Mouse (Mus musculus) liver, adult 2 months (tissue): ENCODE measurements around the gene Dgkd. TPM values are rescaled to one million over a fixed set of nuclear protein-coding genes. Genes with fewer than 3 reads are reported as not detected.
A peak's percentile ranks its signal among the peaks of the same experiment; 100 is the strongest.

Experiments
- DNase-seq: peaks from one replicate; pipeline ENCODE4 v3.0.0-alpha.2; 2011; ENCODE audit warnings: low read depth, low spot score; ENCODE audit errors: extremely low read depth
- H3K27ac ChIP-seq: fragments of 200-500 bp; replicated peaks from 2 replicates; pipeline ENCODE4 v1.5.1; 2012; ENCODE audit warnings: low read depth, mild to moderate bottlenecking, control low read depth, inconsistent platforms, low read length; ENCODE audit not compliant: insufficient read depth
- H3K27me3 ChIP-seq: fragments of 200-500 bp; 2 replicates; pipeline ENCODE4 v1.6.1; 2012; ENCODE audit warnings: mild to moderate bottlenecking, moderate library complexity, low read length, inconsistent platforms; ENCODE audit not compliant: control insufficient read depth, insufficient read depth
- H3K36me3 ChIP-seq: fragments of 200-500 bp; 2 replicates; pipeline ENCODE4 v1.6.1; 2012; ENCODE audit warnings: low read length, inconsistent platforms; ENCODE audit not compliant: control insufficient read depth, insufficient read depth
- H3K4me1 ChIP-seq: fragments of 200-500 bp; 2 replicates; pipeline ENCODE4 v1.6.1; 2011; ENCODE audit warnings: low read length; ENCODE audit not compliant: control insufficient read depth, insufficient read depth
- H3K4me3 ChIP-seq: fragments of 200-500 bp; 2 replicates; pipeline ENCODE4 v1.5.1; 2011; ENCODE audit warnings: low read depth, mild to moderate bottlenecking, control low read depth, low read length, moderate library complexity; ENCODE audit not compliant: insufficient read depth
- H3K79me2 ChIP-seq: fragments of 200-500 bp; 2 replicates; pipeline ENCODE4 v1.6.1; 2012; ENCODE audit warnings: inconsistent platforms, mild to moderate bottlenecking, low read length, moderate library complexity; ENCODE audit not compliant: control insufficient read depth, insufficient read depth
- H3K9ac ChIP-seq: fragments of 200-500 bp; 2 replicates; pipeline ENCODE4 v1.6.1; 2012; ENCODE audit warnings: low read depth, mild to moderate bottlenecking, control low read depth, inconsistent platforms, low read length
- CTCF ChIP-seq: fragments of 200-500 bp; IDR thresholded peaks from 2 replicates; pipeline ENCODE4 v1.5.1; 2011; ENCODE audit warnings: low read depth, low read length, control low read depth
- POLR2A ChIP-seq: fragments of 200-500 bp; IDR thresholded peaks from 2 replicates; pipeline ENCODE4 v1.6.1; 2011; ENCODE audit warnings: low read length, control low read depth; ENCODE audit not compliant: insufficient read depth; ENCODE audit errors: extremely low read depth
- WGBS: fragments of 180-500 bp; shearing (Covaris S2); methylation state at CpG from one replicate; pipeline ENCODE4 v1.1.7; 2018; 5-methylcytosine and 5-hydroxymethylcytosine counted together
- polyA plus RNA-seq: library from polyadenylated mRNA; depleted of rRNA; stranded (reverse); fragments of >200 nt; gene quantifications from 2 replicates; pipeline ENCODE4 v1.2.3, GENCODE M21; 2012; rRNA removed
- total RNA-seq: library from RNA; depleted of rRNA; stranded (reverse); fragments of >200 nt; gene quantifications from 2 replicates; pipeline ENCODE4 v1.2.3, GENCODE M21; 2014; rRNA removed

Dgkd gene
- total and polyA plus RNA-seq, 2 experiments = 9.6 to 12.4 TPM

DNA sequence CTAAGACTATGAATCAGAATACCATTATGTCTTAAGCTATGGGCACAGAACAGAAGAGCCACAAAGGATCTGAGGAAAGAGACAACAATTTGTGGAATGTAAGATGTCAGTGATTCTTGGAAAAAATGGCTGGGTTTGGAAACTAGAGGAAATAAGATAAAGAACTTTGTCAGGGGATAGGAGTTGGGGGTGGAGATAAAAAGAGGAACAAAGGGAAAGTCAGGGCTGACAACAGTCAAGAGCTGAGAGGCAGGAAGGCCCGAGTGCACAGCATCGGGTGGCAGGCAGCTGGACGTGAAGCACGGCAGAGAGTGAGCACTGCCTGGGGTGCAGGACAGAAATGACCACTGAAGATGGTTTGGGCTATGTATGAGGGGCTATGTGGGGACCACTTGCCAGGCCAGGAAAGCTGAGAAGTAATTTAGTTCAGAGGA is 106.9 kb downstream of the Dgkd start:
- Histone ChIP-seq H3K79me2 (no peaks in the 10 kb centered on the region; the same call in 1 of the 2 replicates), H3K4me3 (no peak overlapping the region), H3K4me1 (no peaks in the 10 kb centered on the region), H3K27ac (no peak overlapping the region), H3K36me3 (peaks cover 60% of the 10 kb centered on the region), H3K9ac (no peak overlapping the region), H3K27me3 (no peaks in the 10 kb centered on the region)
- DNase-seq = no peak
- WGBS = 53% methylated on average over 4 of the region's 4 CpGs
- TF ChIP-seq POLR2A (no peak), CTCF (no peak)

DNA sequence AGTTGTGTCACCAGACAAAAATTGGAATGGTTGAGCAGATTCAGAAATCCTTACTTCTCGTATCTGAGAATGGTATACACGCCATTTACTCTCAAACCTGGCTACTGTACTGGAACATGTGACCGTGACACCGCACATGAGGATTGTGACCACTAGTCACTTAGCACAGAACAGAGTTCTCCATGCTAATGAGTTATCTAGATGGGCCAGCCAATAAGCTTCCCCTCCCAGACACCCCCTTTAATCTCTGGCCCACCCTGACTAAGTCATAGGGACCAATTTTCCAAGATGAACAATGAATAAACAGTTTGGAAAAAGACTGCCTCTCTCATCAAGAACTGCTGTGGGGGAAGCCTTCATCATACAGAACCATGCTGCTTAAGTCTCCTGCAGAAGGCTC is 107.7 kb downstream of the Dgkd start:
- TF ChIP-seq CTCF (no peak), POLR2A (no peak)
- H3K27me3 ChIP-seq = no peaks in the 10 kb centered on the region
- H3K36me3 ChIP-seq = peaks cover 59% of the 10 kb centered on the region
- H3K79me2 ChIP-seq = no peaks in the 10 kb centered on the region; the same call in 1 of the 2 replicates
- H3K9ac ChIP-seq = no peak overlapping the region
- DNase-seq = no peak
- H3K27ac ChIP-seq = no peak overlapping the region
- H3K4me1 ChIP-seq = no peaks in the 10 kb centered on the region
- H3K4me3 ChIP-seq = no peak overlapping the region
- over 99% methylated on average over 4 of the region's 4 CpGs for WGBS

DNA sequence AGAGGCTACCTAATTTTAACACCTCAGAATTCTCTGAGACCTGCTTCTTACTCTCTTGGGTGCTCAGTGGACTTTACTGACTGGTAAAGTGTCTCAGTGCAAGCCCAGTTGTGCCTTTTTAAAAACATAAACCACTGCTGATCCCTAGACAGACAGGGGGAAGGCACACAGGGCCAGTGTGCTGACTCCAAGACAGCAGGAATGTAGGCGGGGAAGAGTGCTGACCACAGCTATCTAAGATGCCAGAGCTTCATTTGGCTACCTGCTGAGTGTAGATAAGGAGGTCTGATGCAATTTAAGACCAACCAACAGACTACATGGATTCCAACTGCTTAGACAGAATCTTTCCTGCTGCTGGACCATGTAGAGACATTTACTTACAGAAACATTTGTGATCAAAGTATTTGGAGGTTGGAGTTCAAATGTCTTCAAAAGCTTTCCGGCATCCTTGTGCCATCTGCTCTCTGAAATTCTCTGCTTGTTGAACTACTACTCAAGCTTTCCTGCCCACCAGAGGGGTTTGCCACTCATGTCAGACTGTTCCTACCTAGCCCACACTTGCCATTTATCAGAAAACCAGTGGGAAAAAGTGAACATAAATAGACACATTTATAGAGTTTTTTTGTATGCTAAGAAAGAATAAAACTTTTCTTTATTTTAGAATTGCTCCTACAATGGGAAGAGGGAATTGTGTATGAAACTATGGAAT is 108.5 kb downstream of the Dgkd start:
- no peak overlapping the region for H3K27ac ChIP-seq
- no peak overlapping the region for H3K4me3 ChIP-seq
- H3K4me1 ChIP-seq = no peaks in the 10 kb centered on the region
- TF ChIP-seq POLR2A = no peak
- TF ChIP-seq CTCF = no peak
- no peak for DNase-seq
- no peaks in the 10 kb centered on the region; the same call in 1 of the 2 replicates for H3K79me2 ChIP-seq
- peaks cover 57% of the 10 kb centered on the region for H3K36me3 ChIP-seq
- no peak overlapping the region for H3K9ac ChIP-seq
- WGBS = 66% methylated on average over 2 of the region's 2 CpGs
- no peaks in the 10 kb centered on the region for H3K27me3 ChIP-seq

DNA sequence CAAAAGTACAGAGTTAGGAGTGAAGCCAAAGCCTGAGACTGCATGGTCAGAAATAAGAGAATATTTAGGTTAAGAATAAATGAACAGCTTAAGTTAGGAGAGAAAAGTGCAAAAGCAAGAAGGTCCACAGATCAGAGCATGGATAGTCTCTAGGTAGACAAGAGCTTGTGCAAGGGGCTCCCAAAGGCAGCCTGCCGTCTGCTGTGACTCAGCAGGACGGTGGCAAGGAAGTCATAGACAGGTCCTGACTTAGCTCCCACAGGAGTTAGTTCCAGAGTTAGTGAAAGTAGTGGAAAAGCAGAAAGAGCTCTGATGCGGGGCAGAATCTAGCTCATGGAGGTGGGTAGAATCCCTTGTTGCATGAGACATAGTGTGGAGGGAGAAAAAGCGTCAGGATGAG is 117.3 kb downstream of the Dgkd start:
- Histone ChIP-seq H3K4me1 (peaks cover 2% of the 10 kb centered on the region; the same call in 1 of the 2 replicates), H3K4me3 (no peak overlapping the region), H3K79me2 (no peaks in the 10 kb centered on the region), H3K9ac (no peak overlapping the region), H3K27ac (no peak overlapping the region), H3K36me3 (peaks cover 69% of the 10 kb centered on the region), H3K27me3 (no peaks in the 10 kb centered on the region)
- DNase-seq = no peak
- no peak for TF ChIP-seq CTCF
- TF ChIP-seq POLR2A = no peak
- WGBS = 91% methylated on average over 4 of the region's 4 CpGs

DNA sequence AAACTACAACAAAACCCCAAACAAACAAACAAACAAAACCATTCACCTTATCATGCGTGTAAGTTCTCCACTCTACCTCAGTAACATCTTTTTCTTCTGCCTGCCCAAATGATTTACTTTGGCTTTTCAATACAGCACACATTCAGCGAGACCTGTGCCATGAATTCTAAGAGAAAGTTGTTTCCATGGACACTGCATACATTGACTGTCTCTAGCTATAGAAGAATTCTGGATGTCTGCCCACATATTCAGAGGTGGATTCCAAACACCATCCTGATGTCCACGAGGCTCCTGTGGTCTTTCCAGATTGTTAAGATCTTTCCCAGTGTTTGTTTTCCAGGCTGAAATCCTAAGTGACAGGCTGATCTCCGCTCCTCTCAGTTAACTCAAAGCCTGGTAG is 129.2 kb downstream of the Dgkd start:
- DNase-seq = no peak
- Histone ChIP-seq H3K79me2 (no peaks in the 10 kb centered on the region), H3K9ac (no peak overlapping the region), H3K4me1 (peaks cover 1% of the 10 kb centered on the region; the same call in 1 of the 2 replicates), H3K27me3 (no peaks in the 10 kb centered on the region), H3K27ac (no peak overlapping the region), H3K36me3 (peaks cover 76% of the 10 kb centered on the region), H3K4me3 (no peak overlapping the region)
- TF ChIP-seq POLR2A = no peak
- TF ChIP-seq CTCF = no peak
- 86% methylated on average over 4 of the region's 4 CpGs for WGBS

DNA sequence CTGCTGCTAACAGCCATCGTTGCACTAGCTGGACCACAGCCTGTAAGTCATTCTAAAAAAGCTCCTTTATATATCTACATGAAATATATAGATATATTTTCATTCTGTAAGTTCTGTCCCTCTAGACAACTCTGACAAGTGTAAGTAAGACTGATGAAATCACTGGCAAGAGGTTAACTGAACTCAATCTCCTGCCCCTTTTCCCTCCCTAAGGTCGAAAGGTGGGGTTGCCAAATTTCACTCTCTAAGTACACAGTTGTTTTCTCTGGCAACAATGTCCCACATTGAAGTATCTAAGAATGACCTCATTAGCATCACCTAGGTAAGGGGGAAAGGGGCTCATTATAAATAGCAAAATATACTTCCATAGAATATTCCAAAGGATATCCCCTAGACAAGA is 139.6 kb downstream of the Dgkd start:
- H3K27ac ChIP-seq = no peak overlapping the region
- TF ChIP-seq CTCF (no peak), POLR2A (no peak)
- no peak overlapping the region for H3K4me3 ChIP-seq
- H3K27me3 ChIP-seq = no peaks in the 10 kb centered on the region
- peaks cover 70% of the 10 kb centered on the region for H3K36me3 ChIP-seq
- WGBS = 38% methylated on average over 2 of the region's 2 CpGs
- H3K79me2 ChIP-seq = no peaks in the 10 kb centered on the region; the same call in 1 of the 2 replicates
- peak; percentile 89 for DNase-seq
- H3K9ac ChIP-seq = no peak overlapping the region
- H3K4me1 ChIP-seq = peaks cover 6% of the 10 kb centered on the region

Other genes with a start within 250 kb of the Dgkd start
- 7.6 and 14.4 TPM in 2 replicates for gene Inpp5d, start 233.0 kb upstream of the Dgkd start, total RNA-seq
- 3.7 and 4.3 TPM in 2 replicates for gene Inpp5d, start 233.0 kb upstream of the Dgkd start, polyA plus RNA-seq
- gene Atg16l1, start 97.4 kb upstream of the Dgkd start, total RNA-seq = 30.5 and 33.2 TPM in 2 replicates
- gene Atg16l1, start 97.4 kb upstream of the Dgkd start, polyA plus RNA-seq = 17.6 and 23.1 TPM in 2 replicates
- gene Sag, start 49.6 kb upstream of the Dgkd start, total RNA-seq = 0.09 and 0.27 TPM in 2 replicates
- gene Sag, start 49.6 kb upstream of the Dgkd start, polyA plus RNA-seq = 0.15 TPM in 1 of 2 replicates, not detected in the other
- 29.4 and 29.8 TPM in 2 replicates for gene Usp40, start 155.3 kb downstream of the Dgkd start, total RNA-seq
- gene Usp40, start 155.3 kb downstream of the Dgkd start, polyA plus RNA-seq = 6.4 and 8.6 TPM in 2 replicates
- 6.4 and 6.9 TPM in 2 replicates for gene Ugt1a10, start 202.1 kb downstream of the Dgkd start, total RNA-seq
- 1.2 and 2.8 TPM in 2 replicates for gene Ugt1a10, start 202.1 kb downstream of the Dgkd start, polyA plus RNA-seq
- gene Ugt1a9, start 217.5 kb downstream of the Dgkd start, total RNA-seq = 177 and 194 TPM in 2 replicates
- 142 and 259 TPM in 2 replicates for gene Ugt1a9, start 217.5 kb downstream of the Dgkd start, polyA plus RNA-seq
- gene Ugt1a8, start 234.5 kb downstream of the Dgkd start, total RNA-seq = 4.0 and 4.6 TPM in 2 replicates
- gene Ugt1a8, start 234.5 kb downstream of the Dgkd start, polyA plus RNA-seq = 0.07 and 0.11 TPM in 2 replicates
- 20.1 and 51.1 TPM in 2 replicates for gene Ugt1a7c, start 241.8 kb downstream of the Dgkd start, total RNA-seq
- gene Ugt1a7c, start 241.8 kb downstream of the Dgkd start, polyA plus RNA-seq = 2.0 and 3.9 TPM in 2 replicates
- gene Ugt1a6b, start 250.0 kb downstream of the Dgkd start, total RNA-seq = 97.1 and 102 TPM in 2 replicates
- 77.3 and 91.0 TPM in 2 replicates for gene Ugt1a6b, start 250.0 kb downstream of the Dgkd start, polyA plus RNA-seq